Mouse (Mus musculus): ENCODE results near the gene Dhrs7.

Gene Dhrs7

GRCm38 (mm10) chr12:72654698-72655097 is 10.0 kb downstream of the Dhrs7 start:
- peak; percentile 79 for DNase-seq

DNA sequence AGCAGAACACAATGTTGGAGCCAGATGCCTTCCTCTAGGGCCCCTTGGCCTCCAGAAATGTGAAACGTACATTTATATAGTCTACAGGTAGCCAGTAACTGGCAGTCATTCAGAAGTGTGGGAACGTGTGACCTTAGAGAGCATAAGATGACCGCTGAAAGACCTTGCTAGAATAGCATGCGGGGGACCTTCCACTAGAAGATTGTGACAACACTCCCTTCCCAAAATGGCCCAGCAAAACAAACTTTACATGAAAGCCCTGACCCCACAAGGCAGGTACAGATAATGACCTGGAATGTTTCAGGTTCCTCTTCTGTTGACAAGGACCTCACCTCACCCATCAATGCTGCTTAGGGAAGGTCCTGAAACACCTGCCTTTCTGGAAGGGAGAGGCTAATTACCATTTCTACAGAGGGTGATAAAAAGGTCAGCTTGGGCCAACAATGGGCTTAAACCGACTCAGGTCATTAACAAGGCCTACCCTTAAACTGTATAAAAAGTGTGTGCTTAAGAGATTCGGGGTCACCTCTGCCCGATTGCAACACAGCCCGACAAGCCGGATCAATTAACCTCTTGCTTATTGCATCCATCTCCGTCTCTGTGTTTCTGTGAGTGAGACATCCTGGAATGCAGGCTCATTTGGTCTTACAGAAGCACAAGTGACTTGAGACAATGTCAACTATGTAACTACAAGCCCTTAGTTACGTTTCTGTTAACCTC is 14.9 kb downstream of the Dhrs7 start, which contains the start of gene Gm4756:
Gene Gm4756 (minus strand): TSS at position 51 of the 720 bp plus-strand sequence.
- DNase-seq: no peak

GRCm38 (mm10) chr12:72648921-72649320 is 15.8 kb downstream of the Dhrs7 start:
- no peak for DNase-seq

DNA sequence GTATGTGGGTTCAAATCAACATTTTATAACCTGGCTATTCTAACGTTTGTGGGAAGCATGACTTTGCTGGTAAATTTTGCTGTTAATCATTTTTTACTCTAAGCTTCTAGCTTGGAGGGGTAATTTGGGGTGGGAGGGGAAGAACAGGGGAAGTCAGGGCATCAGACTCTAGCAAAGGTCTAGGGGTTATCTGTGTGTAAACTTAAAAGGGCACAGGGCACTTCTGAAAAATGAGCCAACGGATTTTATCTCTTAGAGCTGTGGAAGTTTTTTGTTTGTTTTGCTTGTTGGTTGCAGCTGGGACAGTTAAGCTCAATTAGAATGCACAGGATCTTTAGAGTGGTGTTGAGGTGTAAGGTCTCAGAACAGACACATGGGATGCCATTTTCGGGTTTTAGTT is 26.7 kb downstream of the Dhrs7 start:
- DNase-seq: no peak

DNA sequence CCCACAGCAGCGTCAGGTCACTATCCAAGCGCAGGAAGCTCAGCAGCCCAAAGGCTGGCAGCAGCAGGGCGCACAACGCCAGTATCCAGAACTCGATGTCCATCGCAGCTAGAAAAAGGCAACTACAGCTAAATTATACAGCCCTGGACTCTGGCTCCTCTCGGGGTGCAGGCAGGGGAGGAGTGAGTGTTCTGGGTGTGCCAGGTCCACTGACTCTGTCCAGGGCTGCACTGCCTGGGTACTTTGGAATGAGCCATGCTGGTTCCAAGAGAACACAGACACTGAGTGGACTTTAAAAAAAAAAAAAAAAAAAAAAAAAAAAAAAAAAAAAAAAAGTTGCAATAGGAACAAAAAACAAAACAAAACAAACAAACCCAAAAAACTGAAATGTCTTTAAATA is 36.0 kb downstream of the Dhrs7 start:
- no peak for DNase-seq

DNA sequence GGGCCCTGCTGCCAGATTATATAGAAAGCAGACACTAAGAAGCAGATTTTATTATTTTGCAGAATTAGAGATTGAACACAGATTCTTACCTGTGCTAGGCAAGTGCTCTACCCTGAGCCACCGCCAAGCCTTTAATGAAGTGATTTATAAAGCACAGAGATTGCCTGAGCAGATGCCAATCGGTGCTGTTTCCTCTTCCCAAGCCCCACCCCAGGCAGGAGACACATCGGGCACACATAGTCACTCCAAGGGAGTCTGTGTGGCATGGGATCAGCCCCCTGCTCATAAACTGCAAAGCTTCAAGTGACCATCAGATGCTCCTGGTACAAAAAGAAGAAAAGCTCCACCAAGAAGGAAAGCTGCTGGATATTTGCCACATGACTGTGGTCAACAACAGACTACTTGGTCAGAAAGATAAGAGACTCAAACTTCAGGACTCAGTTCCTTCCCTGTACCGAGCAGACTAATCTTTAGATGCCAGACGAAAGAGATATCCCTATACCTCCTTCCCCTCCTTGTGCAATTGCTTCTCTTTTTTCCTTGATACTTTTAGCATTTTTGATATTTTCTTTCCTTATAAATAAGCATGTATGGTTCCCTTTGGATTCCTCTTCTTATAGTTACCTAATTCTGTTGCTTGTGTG is 41.7 kb downstream of the Dhrs7 start:
- no peak for DNase-seq

DNA sequence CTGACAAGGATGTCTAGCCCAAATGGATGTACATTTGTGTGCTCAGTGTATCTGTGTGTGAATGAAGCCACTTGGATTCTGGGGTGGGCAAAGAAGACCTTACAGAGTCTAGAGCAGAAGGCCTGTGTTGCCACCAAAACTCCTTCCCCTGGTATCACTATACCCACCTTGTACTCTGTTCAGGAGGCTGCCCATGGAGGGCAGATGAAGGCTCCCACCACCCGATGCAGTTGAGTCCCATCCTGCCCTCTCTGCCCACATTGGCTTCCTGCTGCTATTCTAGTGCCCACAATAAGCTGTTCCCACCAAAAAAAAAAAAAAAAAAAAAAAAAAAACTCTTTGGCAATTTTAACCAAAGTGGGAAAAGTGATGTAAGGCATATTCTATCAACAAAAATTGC is 43.3 kb downstream of the Dhrs7 start:
- no peak for DNase-seq

- DNase-seq: no peak
Measured at GRCm38 (mm10) chr12:72620856-72621255, 43.9 kb downstream of the Dhrs7 start.

- DNase-seq: no peak
Measured at GRCm38 (mm10) chr12:72612053-72612452, 52.7 kb downstream of the Dhrs7 start.

Data from right cerebral cortex, postnatal 4 days (tissue).